ENCODE assay signal across 8 mouse cellular contexts in genomic region chr17:66235096-66235805, GRCm38 (mm10).
A peak's percentile ranks its signal among the peaks of the same experiment; 100 is the strongest.
DNase-seq lines count a peak whose midpoint lies in the region; ATAC-seq lines count a peak whose summit lies in the region.

No protein-coding gene starts in this region.

- H3K36me3 ChIP-seq in hindbrain, embryonic 13.5 days, result no peaks in the 10 kb centered on the region

- DNase-seq in Muller cell, postnatal 12 days (ENCODE audit: inconsistent ontology term), result peak; percentile 69
- peak; percentile 93 for DNase-seq in cerebellum, adult 9-11 months
- DNase-seq in frontal cortex, postnatal 10 days (ENCODE audit: low spot score in 2 of 2), result peak; percentile 63 to 80
- peak; percentile 85 to 88 for DNase-seq in layer of hippocampus, postnatal 14 days (ENCODE audit: low spot score in 2 of 2)
- peak; percentile 86 for DNase-seq in lung, postnatal 25 days (ENCODE audit: low spot score)
- DNase-seq in retina, postnatal 1 day, result peak; percentile 91
- peak; percentile 74 to 84 for DNase-seq in urinary bladder, adult 18-20 months (ENCODE audit: low spot score in 2 of 2)

- H3K4me3 ChIP-seq in hindbrain, embryonic 13.5 days, result peak overlapping the region; percentile 26

- no peaks in the 10 kb centered on the region for H3K27me3 ChIP-seq in hindbrain, embryonic 13.5 days

- H3K9ac ChIP-seq in hindbrain, embryonic 13.5 days, result peak overlapping the region; percentile 44

- H3K4me1 ChIP-seq in hindbrain, embryonic 13.5 days (replicated peaks), result peaks cover 13% of the 10 kb centered on the region

- H3K27ac ChIP-seq in hindbrain, embryonic 13.5 days, result peak overlapping the region; percentile 59; the same call in 1 of the 2 replicates

- H3K4me2 ChIP-seq in hindbrain, embryonic 13.5 days, result peak overlapping the region; percentile 51

- peak; percentile 88 for ATAC-seq in hindbrain, embryonic 13.5 days (ENCODE audit: low FRiP score)

- WGBS in hindbrain, embryonic 13.5 days, result 5% methylated on average over 19 of the region's 19 CpGs

- no peaks in the 10 kb centered on the region for H3K9me3 ChIP-seq in hindbrain, embryonic 13.5 days

Comparison
In these comparisons a context has a peak if more than half of its experiments do, and no peak if none do; other contexts are left out.
1. Peak in every context shown above with its lines: DNase-seq, ATAC-seq, H3K4me3 ChIP-seq and H3K27ac ChIP-seq.